Mouse (Mus musculus): Measurements from ENCODE around the gene Snx27. TPM values are rescaled to one million over a fixed set of nuclear protein-coding genes. Genes with fewer than 3 reads are reported as not detected.

The Snx27 gene
- polyA plus RNA-seq, 1 experiment from 2014 or later, result 40.6 TPM

- Histone ChIP-seq H3K4me3 (ENCODE audit: low read depth, low read length) (no peak overlapping the region; the same call in 1 of the 2 replicates), H3K36me3 (ENCODE audit: control insufficient read depth, insufficient read depth, low read length) (no peaks in the 10 kb centered on the region), H3K9me3 (ENCODE audit: control insufficient read depth, low read length) (no peaks in the 10 kb centered on the region), H3K4me2 (replicated peaks; ENCODE audit: low read depth, low read length) (no peak overlapping the region), H3K9ac (ENCODE audit: low read depth, low read length) (no peak overlapping the region), H3K4me1 (replicated peaks; ENCODE audit: control insufficient read depth, insufficient read depth, low read length) (no peaks in the 10 kb centered on the region), H3K27me3 (ENCODE audit: control insufficient read depth, insufficient read depth, low read length) (no peaks in the 10 kb centered on the region), H3K27ac (ENCODE audit: low read depth, low read length) (no peak overlapping the region)
- ATAC-seq (ENCODE audit: low FRiP score), result no peak
- WGBS, result 74% methylated on average over 7 of the region's 7 CpGs
- no peak for DNase-seq (ENCODE audit: low spot score)
Measured at GRCm38 (mm10) chr3:94582944-94583343, 428 bp upstream of the Snx27 start.

GRCm38 (mm10) chr3:94581793-94582455, 592 bp downstream of the Snx27 start:
- ATAC-seq (ENCODE audit: low FRiP score), result peak; percentile 87
- H3K9me3 ChIP-seq (ENCODE audit: control insufficient read depth, low read length), result no peaks in the 10 kb centered on the region
- peak overlapping the region; percentile 91 for H3K4me3 ChIP-seq (ENCODE audit: low read depth, low read length)
- H3K27ac ChIP-seq (ENCODE audit: low read depth, low read length), result peak overlapping the region; percentile 83
- peak overlapping the region; percentile 89 for H3K9ac ChIP-seq (ENCODE audit: low read depth, low read length)
- DNase-seq (ENCODE audit: low spot score), result no peak
- no peaks in the 10 kb centered on the region for H3K36me3 ChIP-seq (ENCODE audit: control insufficient read depth, insufficient read depth, low read length)
- H3K4me2 ChIP-seq (replicated peaks; ENCODE audit: low read depth, low read length), result peak overlapping the region; percentile 49
- no peaks in the 10 kb centered on the region for H3K27me3 ChIP-seq (ENCODE audit: control insufficient read depth, insufficient read depth, low read length)
- H3K4me1 ChIP-seq (replicated peaks; ENCODE audit: control insufficient read depth, insufficient read depth, low read length), result no peaks in the 10 kb centered on the region
- WGBS, result 0% methylated on average over 32 of the region's 48 CpGs

- Histone ChIP-seq H3K4me3 (ENCODE audit: low read depth, low read length) (peak overlapping the region; percentile 91), H3K9me3 (ENCODE audit: control insufficient read depth, low read length) (no peaks in the 10 kb centered on the region), H3K9ac (ENCODE audit: low read depth, low read length) (peak overlapping the region; percentile 89), H3K4me2 (replicated peaks; ENCODE audit: low read depth, low read length) (peak overlapping the region; percentile 49), H3K36me3 (ENCODE audit: control insufficient read depth, insufficient read depth, low read length) (no peaks in the 10 kb centered on the region), H3K27ac (ENCODE audit: low read depth, low read length) (no peak overlapping the region), H3K27me3 (ENCODE audit: control insufficient read depth, insufficient read depth, low read length) (no peaks in the 10 kb centered on the region), H3K4me1 (replicated peaks; ENCODE audit: control insufficient read depth, insufficient read depth, low read length) (no peaks in the 10 kb centered on the region)
- WGBS, result 3% methylated on average over 16 of the region's 16 CpGs
- no peak for ATAC-seq (ENCODE audit: low FRiP score)
- peak; percentile 41 for DNase-seq (ENCODE audit: low spot score)
Measured at GRCm38 (mm10) chr3:94581138-94581780, 1.3 kb downstream of the Snx27 start.

- WGBS, result 83% methylated on average over 6 of the region's 6 CpGs
- Histone ChIP-seq H3K27me3 (ENCODE audit: control insufficient read depth, insufficient read depth, low read length) (no peaks in the 10 kb centered on the region), H3K9me3 (ENCODE audit: control insufficient read depth, low read length) (no peaks in the 10 kb centered on the region), H3K4me1 (replicated peaks; ENCODE audit: control insufficient read depth, insufficient read depth, low read length) (no peaks in the 10 kb centered on the region), H3K4me2 (replicated peaks; ENCODE audit: low read depth, low read length) (no peak overlapping the region), H3K9ac (ENCODE audit: low read depth, low read length) (no peak overlapping the region), H3K36me3 (ENCODE audit: control insufficient read depth, insufficient read depth, low read length) (no peaks in the 10 kb centered on the region), H3K27ac (ENCODE audit: low read depth, low read length) (no peak overlapping the region), H3K4me3 (ENCODE audit: low read depth, low read length) (no peak overlapping the region)
- ATAC-seq (ENCODE audit: low FRiP score), result no peak
- DNase-seq (ENCODE audit: low spot score), result no peak
Measured at GRCm38 (mm10) chr3:94574506-94574905, 8.0 kb downstream of the Snx27 start.

- Histone ChIP-seq H3K9ac (ENCODE audit: low read depth, low read length) (no peak overlapping the region), H3K4me2 (replicated peaks; ENCODE audit: low read depth, low read length) (no peak overlapping the region), H3K27ac (ENCODE audit: low read depth, low read length) (no peak overlapping the region), H3K27me3 (ENCODE audit: control insufficient read depth, insufficient read depth, low read length) (no peaks in the 10 kb centered on the region), H3K9me3 (ENCODE audit: control insufficient read depth, low read length) (no peaks in the 10 kb centered on the region), H3K4me3 (ENCODE audit: low read depth, low read length) (no peak overlapping the region), H3K36me3 (ENCODE audit: control insufficient read depth, insufficient read depth, low read length) (no peaks in the 10 kb centered on the region), H3K4me1 (replicated peaks; ENCODE audit: control insufficient read depth, insufficient read depth, low read length) (no peaks in the 10 kb centered on the region)
- ATAC-seq (ENCODE audit: low FRiP score) (no peak), DNase-seq (ENCODE audit: low spot score) (no peak)
- 72% methylated on average over 2 of the region's 2 CpGs for WGBS
Measured at GRCm38 (mm10) chr3:94567242-94567641, 15.3 kb downstream of the Snx27 start.

GRCm38 (mm10) chr3:94565557-94565956, 17.0 kb downstream of the Snx27 start:
- no peaks in the 10 kb centered on the region for H3K4me1 ChIP-seq (replicated peaks; ENCODE audit: control insufficient read depth, insufficient read depth, low read length)
- DNase-seq (ENCODE audit: low spot score) (no peak), ATAC-seq (ENCODE audit: low FRiP score) (no peak)
- H3K4me3 ChIP-seq (ENCODE audit: low read depth, low read length), result no peak overlapping the region
- WGBS, result 90% methylated on average over 2 of the region's 2 CpGs
- no peaks in the 10 kb centered on the region for H3K27me3 ChIP-seq (ENCODE audit: control insufficient read depth, insufficient read depth, low read length)
- H3K36me3 ChIP-seq (ENCODE audit: control insufficient read depth, insufficient read depth, low read length), result no peaks in the 10 kb centered on the region
- H3K9ac ChIP-seq (ENCODE audit: low read depth, low read length), result no peak overlapping the region
- no peak overlapping the region for H3K27ac ChIP-seq (ENCODE audit: low read depth, low read length)
- H3K9me3 ChIP-seq (ENCODE audit: control insufficient read depth, low read length), result no peaks in the 10 kb centered on the region
- no peak overlapping the region for H3K4me2 ChIP-seq (replicated peaks; ENCODE audit: low read depth, low read length)

- Histone ChIP-seq H3K4me2 (replicated peaks; ENCODE audit: low read depth, low read length) (no peak overlapping the region), H3K36me3 (ENCODE audit: control insufficient read depth, insufficient read depth, low read length) (no peaks in the 10 kb centered on the region), H3K9me3 (ENCODE audit: control insufficient read depth, low read length) (no peaks in the 10 kb centered on the region), H3K4me1 (replicated peaks; ENCODE audit: control insufficient read depth, insufficient read depth, low read length) (no peaks in the 10 kb centered on the region), H3K9ac (ENCODE audit: low read depth, low read length) (no peak overlapping the region), H3K4me3 (ENCODE audit: low read depth, low read length) (no peak overlapping the region), H3K27ac (ENCODE audit: low read depth, low read length) (no peak overlapping the region), H3K27me3 (ENCODE audit: control insufficient read depth, insufficient read depth, low read length) (no peaks in the 10 kb centered on the region)
- DNase-seq (ENCODE audit: low spot score), result no peak
- no peak for ATAC-seq (ENCODE audit: low FRiP score)
- 70% methylated on average over 3 of the region's 3 CpGs for whole genome bisulfite sequencing
Measured at GRCm38 (mm10) chr3:94565127-94565526, 17.4 kb downstream of the Snx27 start.

GRCm38 (mm10) chr3:94564356-94565010, 18.0 kb downstream of the Snx27 start:
- WGBS, result 75% methylated on average over 4 of the region's 4 CpGs
- Histone ChIP-seq H3K27me3 (ENCODE audit: control insufficient read depth, insufficient read depth, low read length) (no peaks in the 10 kb centered on the region), H3K27ac (ENCODE audit: low read depth, low read length) (no peak overlapping the region), H3K9ac (ENCODE audit: low read depth, low read length) (no peak overlapping the region), H3K4me2 (replicated peaks; ENCODE audit: low read depth, low read length) (no peak overlapping the region), H3K9me3 (ENCODE audit: control insufficient read depth, low read length) (no peaks in the 10 kb centered on the region), H3K4me3 (ENCODE audit: low read depth, low read length) (no peak overlapping the region), H3K36me3 (ENCODE audit: control insufficient read depth, insufficient read depth, low read length) (no peaks in the 10 kb centered on the region), H3K4me1 (replicated peaks; ENCODE audit: control insufficient read depth, insufficient read depth, low read length) (no peaks in the 10 kb centered on the region)
- no peak for DNase-seq (ENCODE audit: low spot score)
- ATAC-seq (ENCODE audit: low FRiP score), result no peak

Measured in hindbrain, embryonic 11.5 days (tissue).